Mouse (Mus musculus) testis, adult 2 months (tissue): ENCODE measurements around the gene Fam166a.

Experiments
- CTCF ChIP-seq: fragments of 200-500 bp; IDR thresholded peaks from 2 replicates; pipeline ENCODE4 v1.5.1; 2012; ENCODE audit warnings: low read depth, mild to moderate bottlenecking, inconsistent platforms, low read length, moderate library complexity; ENCODE audit not compliant: control insufficient read depth, insufficient read depth, insufficient replicate concordance
- POLR2A ChIP-seq: fragments of 200-500 bp; IDR thresholded peaks from 2 replicates; pipeline ENCODE4 v1.6.1; 2012; ENCODE audit warnings: low read depth, mild to moderate bottlenecking, inconsistent platforms, low read length, moderate library complexity; ENCODE audit not compliant: control insufficient read depth

- no peak for TF ChIP-seq CTCF
- no peak for TF ChIP-seq POLR2A
Measured at GRCm38 (mm10) chr2:25236614-25237013, 18.1 kb downstream of the Fam166a start, which contains the start of gene Rnf224.
